Mouse (Mus musculus) brown adipose tissue, adult 24 weeks (tissue): ENCODE results near the gene Timm13. TPM values are rescaled to one million over a fixed set of nuclear protein-coding genes. Genes with fewer than 3 reads are reported as not detected.

ENCODE experiments used
- H3K27ac ChIP-seq: fragments of 200-500 bp; replicated peaks from 2 replicates; pipeline ENCODE4 v1.5.1; 2012; ENCODE audit warnings: low read depth, mild to moderate bottlenecking, low read length
- H3K4me1 ChIP-seq: fragments of 200-500 bp; 2 replicates; pipeline ENCODE4 v1.6.1; 2012; ENCODE audit warnings: low read length, mixed read lengths; ENCODE audit not compliant: control insufficient read depth, insufficient read depth, insufficient read length
- H3K4me3 ChIP-seq: fragments of 200-500 bp; 2 replicates; pipeline ENCODE4 v1.5.1; 2012; ENCODE audit warnings: low read depth, mild to moderate bottlenecking, low read length, moderate library complexity; ENCODE audit not compliant: insufficient read depth
- polyA plus RNA-seq: library from polyadenylated mRNA; stranded (reverse); fragments of >200 nt; gene quantifications from 2 replicates; pipeline ENCODE4 v1.2.4, GENCODE M21; 2012; ENCODE audit not compliant: missing spikeins, insufficient read depth, insufficient read length

Gene Timm13
- polyA plus RNA-seq, 1 experiment: 319 TPM

GRCm38 (mm10) chr10:80902273-80902940, 1.6 kb upstream of the Timm13 start:
- H3K4me3 ChIP-seq: no peak overlapping the region
- H3K27ac ChIP-seq: no peak overlapping the region
- H3K4me1 ChIP-seq: peaks cover 10% of the 10 kb centered on the region

GRCm38 (mm10) chr10:80901409-80902272, 872 bp upstream of the Timm13 start:
- H3K4me3 ChIP-seq: no peak overlapping the region
- H3K4me1 ChIP-seq: peaks cover 10% of the 10 kb centered on the region

GRCm38 (mm10) chr10:80899591-80900317, 1.0 kb downstream of the Timm13 start:
- H3K4me1 ChIP-seq: peaks cover 10% of the 10 kb centered on the region
- H3K4me3 ChIP-seq: peak overlapping the region; percentile 79
- peak overlapping the region; percentile 13; the same call in 1 of the 2 replicates for H3K27ac ChIP-seq

More at GRCm38 (mm10) chr10:80901409-80902272, 872 bp upstream of the Timm13 start:
- H3K27ac ChIP-seq: peak overlapping the region; percentile 22

GRCm38 (mm10) chr10:80899074-80899473, 1.7 kb downstream of the Timm13 start:
- H3K27ac ChIP-seq: no peak overlapping the region
- H3K4me1 ChIP-seq: peaks cover 10% of the 10 kb centered on the region
- H3K4me3 ChIP-seq: peak overlapping the region; percentile 79

- no peak overlapping the region for H3K4me3 ChIP-seq
- H3K27ac ChIP-seq: no peak overlapping the region
- peaks cover 10% of the 10 kb centered on the region for H3K4me1 ChIP-seq
Observed at GRCm38 (mm10) chr10:80897861-80898510, 2.8 kb downstream of the Timm13 start.

GRCm38 (mm10) chr10:80896581-80897485, 3.9 kb downstream of the Timm13 start:
- H3K27ac ChIP-seq: no peak overlapping the region
- H3K4me1 ChIP-seq: peaks cover 10% of the 10 kb centered on the region
- no peak overlapping the region for H3K4me3 ChIP-seq

- no peak overlapping the region for H3K4me3 ChIP-seq
- H3K27ac ChIP-seq: no peak overlapping the region
- peaks cover 6% of the 10 kb centered on the region for H3K4me1 ChIP-seq
Observed at GRCm38 (mm10) chr10:80895697-80896096, 5.1 kb downstream of the Timm13 start.

GRCm38 (mm10) chr10:80895100-80895499, 5.7 kb downstream of the Timm13 start:
- no peak overlapping the region for H3K4me3 ChIP-seq
- H3K27ac ChIP-seq: no peak overlapping the region
- peaks cover 6% of the 10 kb centered on the region for H3K4me1 ChIP-seq

- no peak overlapping the region for H3K4me3 ChIP-seq
- no peak overlapping the region for H3K27ac ChIP-seq
- H3K4me1 ChIP-seq: no peaks in the 10 kb centered on the region
Observed at GRCm38 (mm10) chr10:80887181-80887580, 13.6 kb downstream of the Timm13 start.

- no peaks in the 10 kb centered on the region for H3K4me1 ChIP-seq
- H3K4me3 ChIP-seq: no peak overlapping the region
- H3K27ac ChIP-seq: no peak overlapping the region
Observed at GRCm38 (mm10) chr10:80881301-80881700, 19.5 kb downstream of the Timm13 start.

- Histone ChIP-seq H3K4me3 (no peak overlapping the region), H3K4me1 (no peaks in the 10 kb centered on the region), H3K27ac (no peak overlapping the region)
Observed at GRCm38 (mm10) chr10:80880901-80881300, 19.9 kb downstream of the Timm13 start.

- H3K27ac ChIP-seq: no peak overlapping the region
- H3K4me3 ChIP-seq: no peak overlapping the region
- no peaks in the 10 kb centered on the region for H3K4me1 ChIP-seq
Observed at GRCm38 (mm10) chr10:80880131-80880641, 20.6 kb downstream of the Timm13 start.

- H3K4me3 ChIP-seq: no peak overlapping the region
- no peak overlapping the region for H3K27ac ChIP-seq
- no peaks in the 10 kb centered on the region for H3K4me1 ChIP-seq
Observed at GRCm38 (mm10) chr10:80876594-80876993, 24.2 kb downstream of the Timm13 start.

- H3K4me1 ChIP-seq: no peaks in the 10 kb centered on the region
- no peak overlapping the region for H3K4me3 ChIP-seq
- no peak overlapping the region for H3K27ac ChIP-seq
Observed at GRCm38 (mm10) chr10:80876028-80876427, 24.7 kb downstream of the Timm13 start.
